Mouse (Mus musculus): ENCODE results near the gene Fam196b. TPM values are rescaled to one million over a fixed set of nuclear protein-coding genes. Genes with fewer than 3 reads are reported as not detected.
A peak's percentile ranks its signal among the peaks of the same experiment; 100 is the strongest.

Fam196b gene
- 1.4 and 1.7 TPM in 2 replicates for polyA plus RNA-seq (2014; fragmentation: Nextera tagmentation; extraction: Ambion mirVana)

DNA sequence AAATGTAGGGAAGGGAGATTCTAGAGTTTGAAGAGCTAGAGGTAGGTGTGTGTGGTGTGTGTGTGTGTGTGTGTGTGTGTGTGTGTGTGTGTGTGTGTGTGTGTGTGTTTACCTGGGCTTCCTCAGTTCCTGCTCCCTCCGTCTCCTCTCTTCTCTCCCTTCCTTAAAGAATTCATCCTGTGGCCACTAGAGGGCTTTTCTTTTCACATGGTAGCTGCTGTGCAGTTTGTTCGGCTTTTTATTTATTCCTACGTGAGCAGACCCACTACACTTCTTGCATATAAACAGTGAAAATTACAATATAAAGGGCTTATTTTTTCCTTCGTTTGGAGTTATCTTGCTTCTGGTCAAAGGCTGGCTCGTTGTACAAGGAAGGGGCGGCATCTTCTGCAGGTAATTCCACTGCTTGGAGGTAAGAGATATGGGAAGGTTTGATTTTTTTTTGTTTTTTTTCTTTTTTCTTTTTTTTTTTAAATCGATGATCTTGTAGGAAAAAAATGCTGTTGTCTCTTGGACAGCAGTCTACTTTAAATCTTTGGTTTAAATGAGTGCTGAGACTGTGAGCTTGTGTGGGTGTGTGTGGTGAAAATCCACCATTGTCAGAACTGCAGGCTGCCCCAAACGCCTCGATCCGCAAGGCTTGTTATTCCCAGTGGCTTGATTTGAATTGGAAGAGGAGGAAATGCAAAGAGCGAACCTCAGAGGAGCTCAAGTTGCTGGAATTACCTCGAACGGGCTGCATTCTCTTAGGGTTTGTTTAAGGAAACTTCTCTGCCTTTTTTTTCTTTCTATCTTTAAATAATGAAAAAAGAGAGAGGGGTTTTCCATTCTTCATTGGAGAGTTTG is at the start of gene Fam196b:
Gene Fam196b, plus strand, starts transcription at position 289 of the 846 bp plus-strand sequence.
- Histone ChIP-seq H3K27ac (ENCODE audit: low read depth, low read length) (no peak within 1 kb of the TSS), H3K4me1 (ENCODE audit: control insufficient read depth, insufficient read depth, low read length) (0 out of 2 replicates have a peak, but pooled peaks cover 5% of the 10 kb centered on the region), H3K9me3 (ENCODE audit: control insufficient read depth, low read length) (no peaks in the 10 kb centered on the region), H3K4me3 (ENCODE audit: low read depth, low read length) (peak within 1 kb of the TSS; percentile 28), H3K27me3 (ENCODE audit: control insufficient read depth, insufficient read depth, low read length) (no peaks in the 10 kb centered on the region), H3K4me2 (ENCODE audit: low read depth) (peak within 1 kb of the TSS; percentile 51), H3K36me3 (ENCODE audit: control insufficient read depth, insufficient read depth, low read length) (no peaks in the 10 kb centered on the region), H3K9ac (ENCODE audit: low read length) (peak within 1 kb of the TSS; percentile 11)
- ATAC-seq (ENCODE audit: insufficient read depth, low FRiP score, low TSS enrichment) (0 out of 2 replicates have a peak, but pooled peaks have one; percentile 22), DNase-seq (ENCODE audit: low spot score) (peak; percentile 33)
- WGBS = 3% methylated on average over 13 of the region's 13 CpGs

GRCm38 (mm10) chr11:34272016-34272415 is 42.6 kb upstream of the Fam196b start:
- no peak overlapping the region for H3K4me2 ChIP-seq (ENCODE audit: low read depth)
- H3K9me3 ChIP-seq (ENCODE audit: control insufficient read depth, low read length) = no peaks in the 10 kb centered on the region
- H3K27me3 ChIP-seq (ENCODE audit: control insufficient read depth, insufficient read depth, low read length) = no peaks in the 10 kb centered on the region
- H3K36me3 ChIP-seq (ENCODE audit: control insufficient read depth, insufficient read depth, low read length) = no peaks in the 10 kb centered on the region
- H3K4me3 ChIP-seq (ENCODE audit: low read depth, low read length) = no peak overlapping the region
- 33% methylated on average over 10 of the region's 10 CpGs for WGBS
- no peak overlapping the region for H3K27ac ChIP-seq (ENCODE audit: low read depth, low read length)
- DNase-seq (ENCODE audit: low spot score) = no peak
- 0 out of 2 replicates have a peak, but pooled peaks cover 4% of the 10 kb centered on the region for H3K4me1 ChIP-seq (ENCODE audit: control insufficient read depth, insufficient read depth, low read length)
- no peak overlapping the region for H3K9ac ChIP-seq (ENCODE audit: low read length)
- ATAC-seq (ENCODE audit: insufficient read depth, low FRiP score, low TSS enrichment) = no peak

DNA sequence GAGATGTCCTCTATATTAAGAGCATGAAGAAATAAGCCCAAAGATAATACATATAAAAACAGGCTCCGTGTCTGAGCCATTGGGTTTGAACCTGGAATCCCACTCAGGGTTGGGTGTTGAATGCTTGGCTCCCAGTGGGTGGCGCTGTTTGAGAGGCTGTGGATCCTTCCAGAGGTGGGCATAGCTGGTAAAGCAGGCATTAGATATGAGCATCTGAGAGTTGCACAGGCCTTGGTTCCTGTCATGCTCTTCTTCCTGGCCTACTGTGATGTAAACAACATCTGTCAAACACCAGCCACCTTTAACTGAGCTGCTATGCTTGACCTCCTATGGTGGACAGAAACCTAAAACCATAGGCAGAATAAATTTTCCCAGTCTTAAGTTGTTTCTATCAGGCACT is 38.7 kb upstream of the Fam196b start:
- Histone ChIP-seq H3K9me3 (ENCODE audit: control insufficient read depth, low read length) (no peaks in the 10 kb centered on the region), H3K4me2 (ENCODE audit: low read depth) (no peak overlapping the region), H3K4me1 (ENCODE audit: control insufficient read depth, insufficient read depth, low read length) (0 out of 2 replicates have a peak, but pooled peaks cover 4% of the 10 kb centered on the region), H3K9ac (ENCODE audit: low read length) (no peak overlapping the region), H3K4me3 (ENCODE audit: low read depth, low read length) (no peak overlapping the region), H3K36me3 (ENCODE audit: control insufficient read depth, insufficient read depth, low read length) (no peaks in the 10 kb centered on the region), H3K27ac (ENCODE audit: low read depth, low read length) (no peak overlapping the region), H3K27me3 (ENCODE audit: control insufficient read depth, insufficient read depth, low read length) (no peaks in the 10 kb centered on the region)
- DNase-seq (ENCODE audit: low spot score) = no peak
- 42% methylated on average over 2 of the region's 2 CpGs for WGBS
- ATAC-seq (ENCODE audit: insufficient read depth, low FRiP score, low TSS enrichment) = no peak

- Histone ChIP-seq H3K9me3 (ENCODE audit: control insufficient read depth, low read length) (no peaks in the 10 kb centered on the region), H3K4me3 (ENCODE audit: low read depth, low read length) (no peak overlapping the region), H3K27me3 (ENCODE audit: control insufficient read depth, insufficient read depth, low read length) (no peaks in the 10 kb centered on the region), H3K27ac (ENCODE audit: low read depth, low read length) (no peak overlapping the region), H3K9ac (ENCODE audit: low read length) (no peak overlapping the region), H3K36me3 (ENCODE audit: control insufficient read depth, insufficient read depth, low read length) (no peaks in the 10 kb centered on the region), H3K4me1 (ENCODE audit: control insufficient read depth, insufficient read depth, low read length) (0 out of 2 replicates have a peak, but pooled peaks cover 4% of the 10 kb centered on the region), H3K4me2 (ENCODE audit: low read depth) (no peak overlapping the region)
- 44% methylated on average over 14 of the region's 14 CpGs for WGBS
- ATAC-seq (ENCODE audit: insufficient read depth, low FRiP score, low TSS enrichment) (0 out of 2 replicates have a peak, but pooled peaks have one; percentile 35), DNase-seq (ENCODE audit: low spot score) (no peak)
These were observed 38.1 kb upstream of the Fam196b start for GRCm38 (mm10) chr11:34276363-34277046.

- H3K9me3 ChIP-seq (ENCODE audit: control insufficient read depth, low read length) = no peaks in the 10 kb centered on the region
- 0 out of 2 replicates have a peak, but pooled peaks cover 4% of the 10 kb centered on the region for H3K4me1 ChIP-seq (ENCODE audit: control insufficient read depth, insufficient read depth, low read length)
- H3K27ac ChIP-seq (ENCODE audit: low read depth, low read length) = no peak overlapping the region
- no peak overlapping the region for H3K4me2 ChIP-seq (ENCODE audit: low read depth)
- WGBS = 55% methylated on average over 3 of the region's 3 CpGs
- no peaks in the 10 kb centered on the region for H3K27me3 ChIP-seq (ENCODE audit: control insufficient read depth, insufficient read depth, low read length)
- H3K36me3 ChIP-seq (ENCODE audit: control insufficient read depth, insufficient read depth, low read length) = no peaks in the 10 kb centered on the region
- DNase-seq (ENCODE audit: low spot score) (no peak), ATAC-seq (ENCODE audit: insufficient read depth, low FRiP score, low TSS enrichment) (no peak)
- H3K9ac ChIP-seq (ENCODE audit: low read length) = no peak overlapping the region
- no peak overlapping the region for H3K4me3 ChIP-seq (ENCODE audit: low read depth, low read length)
These were observed 37.6 kb upstream of the Fam196b start for GRCm38 (mm10) chr11:34277047-34277445.

DNA sequence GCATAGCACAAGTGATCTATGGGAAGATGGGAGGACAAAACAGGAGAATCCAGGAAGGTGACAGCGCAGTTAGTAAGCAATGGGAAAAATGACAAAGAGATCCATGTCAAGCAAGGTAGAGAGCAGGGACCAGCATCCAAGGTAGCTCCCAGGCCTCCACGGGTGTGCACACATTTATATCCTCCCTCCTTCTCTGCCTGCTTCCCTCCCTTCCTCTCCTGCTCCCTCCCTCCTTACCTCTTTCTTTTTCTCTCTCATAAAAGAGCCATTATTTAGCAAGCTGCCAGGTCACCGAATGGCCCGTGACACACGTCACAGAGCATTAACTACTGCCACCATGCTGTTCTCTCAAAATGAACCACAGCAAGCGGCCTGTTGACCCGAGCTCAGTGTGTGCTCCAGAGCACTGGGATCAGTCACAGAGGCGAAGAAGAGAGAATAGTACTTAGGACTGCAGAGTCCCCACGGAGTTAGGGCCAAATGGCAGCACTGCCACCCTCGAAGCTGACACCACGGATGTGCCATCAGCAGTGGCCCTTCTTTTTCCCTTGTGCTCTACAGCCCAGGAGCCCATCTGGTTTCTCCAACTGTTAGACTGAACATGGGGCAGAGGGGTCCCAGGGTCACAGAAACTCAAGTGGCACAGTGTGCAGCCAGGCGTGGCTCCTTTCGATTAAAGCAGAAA is 30.4 kb upstream of the Fam196b start:
- no peak overlapping the region for H3K9ac ChIP-seq (ENCODE audit: low read length)
- 11% methylated on average over 13 of the region's 13 CpGs for WGBS
- 0 out of 2 replicates have a peak, but pooled peaks cover 3% of the 10 kb centered on the region for H3K4me1 ChIP-seq (ENCODE audit: control insufficient read depth, insufficient read depth, low read length)
- H3K27ac ChIP-seq (ENCODE audit: low read depth, low read length) = no peak overlapping the region
- no peaks in the 10 kb centered on the region for H3K27me3 ChIP-seq (ENCODE audit: control insufficient read depth, insufficient read depth, low read length)
- ATAC-seq (ENCODE audit: insufficient read depth, low FRiP score, low TSS enrichment) (no peak), DNase-seq (ENCODE audit: low spot score) (peak; percentile 26)
- no peaks in the 10 kb centered on the region for H3K9me3 ChIP-seq (ENCODE audit: control insufficient read depth, low read length)
- H3K4me3 ChIP-seq (ENCODE audit: low read depth, low read length) = no peak overlapping the region
- no peak overlapping the region for H3K4me2 ChIP-seq (ENCODE audit: low read depth)
- H3K36me3 ChIP-seq (ENCODE audit: control insufficient read depth, insufficient read depth, low read length) = no peaks in the 10 kb centered on the region

GRCm38 (mm10) chr11:34290265-34290664 is 24.4 kb upstream of the Fam196b start:
- Histone ChIP-seq H3K4me3 (ENCODE audit: low read depth, low read length) (no peak overlapping the region), H3K9me3 (ENCODE audit: control insufficient read depth, low read length) (no peaks in the 10 kb centered on the region), H3K36me3 (ENCODE audit: control insufficient read depth, insufficient read depth, low read length) (no peaks in the 10 kb centered on the region), H3K27ac (ENCODE audit: low read depth, low read length) (no peak overlapping the region), H3K4me1 (ENCODE audit: control insufficient read depth, insufficient read depth, low read length) (no peaks in the 10 kb centered on the region), H3K9ac (ENCODE audit: low read length) (no peak overlapping the region), H3K27me3 (ENCODE audit: control insufficient read depth, insufficient read depth, low read length) (no peaks in the 10 kb centered on the region), H3K4me2 (ENCODE audit: low read depth) (no peak overlapping the region)
- ATAC-seq (ENCODE audit: insufficient read depth, low FRiP score, low TSS enrichment) (no peak), DNase-seq (ENCODE audit: low spot score) (no peak)
- WGBS = 56% methylated on average over 4 of the region's 4 CpGs

- Histone ChIP-seq H3K27me3 (ENCODE audit: control insufficient read depth, insufficient read depth, low read length) (no peaks in the 10 kb centered on the region), H3K27ac (ENCODE audit: low read depth, low read length) (no peak overlapping the region), H3K4me2 (ENCODE audit: low read depth) (no peak overlapping the region), H3K9ac (ENCODE audit: low read length) (no peak overlapping the region), H3K4me3 (ENCODE audit: low read depth, low read length) (no peak overlapping the region), H3K36me3 (ENCODE audit: control insufficient read depth, insufficient read depth, low read length) (no peaks in the 10 kb centered on the region), H3K9me3 (ENCODE audit: control insufficient read depth, low read length) (no peaks in the 10 kb centered on the region), H3K4me1 (ENCODE audit: control insufficient read depth, insufficient read depth, low read length) (no peaks in the 10 kb centered on the region)
- DNase-seq (ENCODE audit: low spot score) = no peak
- ATAC-seq (ENCODE audit: insufficient read depth, low FRiP score, low TSS enrichment) = no peak
- WGBS = 35% methylated on average over 2 of the region's 2 CpGs
These were observed 23.9 kb upstream of the Fam196b start for GRCm38 (mm10) chr11:34290708-34291107.

Measured in neural tube, embryonic 11.5 days (tissue).